Mouse (Mus musculus): ENCODE data around the gene Ap1s3.
"Not testable (repeated sequence)": the region's sequence is repeated elsewhere in the genome, so short reads cannot be mapped to it uniquely, and the experiment has no call there.

Gene Ap1s3

GRCm38 (mm10) chr1:79664911-79665310 lies 6.9 kb downstream of the Ap1s3 start:
- no peak for DNase-seq (ENCODE audit: low spot score)

GRCm38 (mm10) chr1:79659598-79659997 lies 12.2 kb downstream of the Ap1s3 start:
- DNase-seq (ENCODE audit: low spot score), result no peak

GRCm38 (mm10) chr1:79657411-79657810 lies 14.4 kb downstream of the Ap1s3 start:
- no peak for DNase-seq (ENCODE audit: low spot score)

- no peak for DNase-seq (ENCODE audit: low spot score)
These were observed 15.8 kb downstream of the Ap1s3 start for GRCm38 (mm10) chr1:79655819-79656555.

GRCm38 (mm10) chr1:79654948-79655347 lies 16.8 kb downstream of the Ap1s3 start:
- no peak for DNase-seq (ENCODE audit: low spot score)

GRCm38 (mm10) chr1:79643411-79644110 lies 28.2 kb downstream of the Ap1s3 start:
- DNase-seq (ENCODE audit: low spot score), result no peak

GRCm38 (mm10) chr1:79642680-79643079 lies 29.1 kb downstream of the Ap1s3 start:
- DNase-seq (ENCODE audit: low spot score), result no peak

GRCm38 (mm10) chr1:79641355-79641754 lies 30.4 kb downstream of the Ap1s3 start:
- DNase-seq (ENCODE audit: low spot score), result no peak

- DNase-seq (ENCODE audit: low spot score), result peak; percentile 35
These were observed 31.6 kb downstream of the Ap1s3 start for GRCm38 (mm10) chr1:79640151-79640550.

GRCm38 (mm10) chr1:79639683-79640082 lies 32.1 kb downstream of the Ap1s3 start:
- DNase-seq (ENCODE audit: low spot score), result no peak

GRCm38 (mm10) chr1:79639107-79639506 lies 32.7 kb downstream of the Ap1s3 start:
- DNase-seq (ENCODE audit: low spot score), result no peak

GRCm38 (mm10) chr1:79637768-79638167 lies 34.0 kb downstream of the Ap1s3 start:
- no peak for DNase-seq (ENCODE audit: low spot score)

- DNase-seq (ENCODE audit: low spot score), result no peak
These were observed 40.3 kb downstream of the Ap1s3 start for GRCm38 (mm10) chr1:79631521-79631920.

GRCm38 (mm10) chr1:79629726-79630125 lies 42.0 kb downstream of the Ap1s3 start:
- DNase-seq (ENCODE audit: low spot score), result no peak

- no peak for DNase-seq (ENCODE audit: low spot score)
These were observed 45.6 kb downstream of the Ap1s3 start for GRCm38 (mm10) chr1:79626140-79626539.

- no peak for DNase-seq (ENCODE audit: low spot score)
These were observed 52.3 kb downstream of the Ap1s3 start for GRCm38 (mm10) chr1:79619434-79619833.

- no peak for DNase-seq (ENCODE audit: low spot score)
These were observed 55.3 kb downstream of the Ap1s3 start for GRCm38 (mm10) chr1:79616492-79616891.

GRCm38 (mm10) chr1:79614456-79614855 lies 57.3 kb downstream of the Ap1s3 start:
- no peak for DNase-seq (ENCODE audit: low spot score)

GRCm38 (mm10) chr1:79611271-79611670 lies 60.5 kb downstream of the Ap1s3 start:
- not testable (repeated sequence) for DNase-seq (ENCODE audit: low spot score)

GRCm38 (mm10) chr1:79608856-79609255 lies 62.9 kb downstream of the Ap1s3 start:
- not testable (repeated sequence) for DNase-seq (ENCODE audit: low spot score)

GRCm38 (mm10) chr1:79602500-79602899 lies 69.3 kb downstream of the Ap1s3 start:
- DNase-seq (ENCODE audit: low spot score), result no peak

- DNase-seq (ENCODE audit: low spot score), result no peak
These were observed 73.2 kb downstream of the Ap1s3 start for GRCm38 (mm10) chr1:79598385-79599178.
